Mouse (Mus musculus) kidney, postnatal 0 days (tissue): ENCODE data around the gene Nfe2l1. TPM values are rescaled to one million over a fixed set of nuclear protein-coding genes. Genes with fewer than 3 reads are reported as not detected.
"Not testable (repeated sequence)": the region's sequence is repeated elsewhere in the genome, so short reads cannot be mapped to it uniquely, and the experiment has no call there.

Experiments used
- ATAC-seq: fragments of 200-750 bp; cut with Nextera tagmentation; replicated peaks from 2 replicates; pipeline ENCODE4 v1.8.0; 2017; ENCODE audit warnings: low read depth, moderate number of reproducible peaks, moderate TSS enrichment, moderate library complexity; ENCODE audit not compliant: low FRiP score
- DNase-seq: peaks from one replicate; pipeline ENCODE4 v3.0.0-alpha.2; 2016; ENCODE audit warnings: low spot score
- H3K27ac ChIP-seq: fragments of 300-500 bp; sonication (generic); 2 replicates; pipeline ENCODE4 v1.5.1; 2014; ENCODE audit warnings: mild to moderate bottlenecking
- H3K27me3 ChIP-seq: fragments of 300-500 bp; sonication (generic); 2 replicates; pipeline ENCODE4 v1.6.1; 2014; ENCODE audit warnings: low read length, mixed read lengths; ENCODE audit not compliant: insufficient read depth
- H3K36me3 ChIP-seq: fragments of 300-500 bp; sonication (generic); 2 replicates; pipeline ENCODE4 v1.6.1; 2014; ENCODE audit warnings: low read length, mixed read lengths; ENCODE audit not compliant: insufficient read depth
- H3K4me1 ChIP-seq: fragments of 300-500 bp; sonication (generic); replicated peaks from 2 replicates; pipeline ENCODE4 v1.6.1; 2014; ENCODE audit warnings: antibody characterized with exemption, low read length, mixed read lengths; ENCODE audit not compliant: insufficient read depth
- H3K4me2 ChIP-seq: fragments of 300-500 bp; sonication (generic); 2 replicates; pipeline ENCODE4 v1.6.1; 2014; ENCODE audit warnings: mild to moderate bottlenecking, low read length, moderate library complexity, mixed read lengths
- H3K4me3 ChIP-seq: fragments of 300-500 bp; sonication (generic); replicated peaks from 2 replicates; pipeline ENCODE4 v1.5.1; 2014; ENCODE audit warnings: low read depth, low read length
- H3K9ac ChIP-seq: fragments of 300-500 bp; sonication (generic); 2 replicates; pipeline ENCODE4 v1.6.1; 2014; ENCODE audit warnings: low read depth, low read length
- H3K9me3 ChIP-seq: fragments of 300-500 bp; sonication (generic); replicated peaks from 2 replicates; pipeline ENCODE4 v1.6.1; 2016; ENCODE audit warnings: low read length, inconsistent platforms, mixed read lengths
- CTCF ChIP-seq: IDR thresholded peaks from 2 replicates; pipeline ENCODE4 v1.5.1; 2016; ENCODE audit warnings: antibody characterized with exemption, low read depth, mild to moderate bottlenecking, moderate library complexity
- WGBS: fragments of 180-500 bp; shearing (Covaris S2); extraction: QIAGEN DNeasy Blood & Tissue Kit; methylation state at CpG from one replicate; pipeline ENCODE4 v1.1.7; 2014; 5-methylcytosine and 5-hydroxymethylcytosine counted together
- polyA plus RNA-seq: library from polyadenylated mRNA; unstranded; fragments of >200 nt; fragmentation: Nextera tagmentation; extraction: Ambion mirVana; gene quantifications from 2 replicates; pipeline ENCODE4 v1.2.1, GENCODE M21; 2015

Gene Nfe2l1
- polyA plus RNA-seq, 1 experiment from 2014 or later: 77.3 TPM

- DNase-seq (no peak), ATAC-seq (no peak)
- H3K4me3 ChIP-seq: no peak overlapping the region
- peaks cover 12% of the 10 kb centered on the region for H3K4me1 ChIP-seq
- H3K27ac ChIP-seq: no peak overlapping the region
- H3K9me3 ChIP-seq: no peaks in the 10 kb centered on the region
- no peaks in the 10 kb centered on the region for H3K27me3 ChIP-seq
- WGBS: 4% methylated on average over 1 of the region's 1 CpGs
- H3K4me2 ChIP-seq: peak overlapping the region; percentile 54
- no peaks in the 10 kb centered on the region for H3K36me3 ChIP-seq
- TF ChIP-seq CTCF: no peak
- no peak overlapping the region for H3K9ac ChIP-seq
Measured at GRCm38 (mm10) chr11:96790681-96791080, 39.1 kb downstream of the Nfe2l1 start.

GRCm38 (mm10) chr11:96789990-96790389, 39.8 kb downstream of the Nfe2l1 start:
- ATAC-seq (no peak), DNase-seq (no peak)
- WGBS: 10% methylated on average over 5 of the region's 5 CpGs
- H3K36me3 ChIP-seq: no peaks in the 10 kb centered on the region
- TF ChIP-seq CTCF: peak; percentile 40
- no peaks in the 10 kb centered on the region for H3K27me3 ChIP-seq
- H3K9me3 ChIP-seq: no peaks in the 10 kb centered on the region
- H3K9ac ChIP-seq: peak overlapping the region; percentile 85
- peak overlapping the region; percentile 90; the same call in 1 of the 2 replicates for H3K27ac ChIP-seq
- H3K4me2 ChIP-seq: peak overlapping the region; percentile 54
- H3K4me1 ChIP-seq: peaks cover 12% of the 10 kb centered on the region
- peak overlapping the region; percentile 78 for H3K4me3 ChIP-seq

- 1% methylated on average over 93 of the region's 93 CpGs for WGBS
- no peaks in the 10 kb centered on the region for H3K36me3 ChIP-seq
- H3K4me1 ChIP-seq: peaks cover 12% of the 10 kb centered on the region
- peak within 1 kb of the TSS; percentile 54 for H3K4me2 ChIP-seq
- H3K9me3 ChIP-seq: no peaks in the 10 kb centered on the region
- peak within 1 kb of the TSS; percentile 85 for H3K9ac ChIP-seq
- H3K27me3 ChIP-seq: no peaks in the 10 kb centered on the region
- TF ChIP-seq CTCF: no peak
- ATAC-seq (peak; percentile 94), DNase-seq (peak; percentile 96)
- peak within 1 kb of the TSS; percentile 90 for H3K27ac ChIP-seq
- peak within 1 kb of the TSS; percentile 78 for H3K4me3 ChIP-seq
Measured at GRCm38 (mm10) chr11:96788871-96789795, 40.6 kb downstream of the Nfe2l1 start, which contains the start of gene Cbx1. Cbx1 (plus strand) TSS chr11:96789127.

GRCm38 (mm10) chr11:96786731-96787450, 42.9 kb downstream of the Nfe2l1 start:
- H3K36me3 ChIP-seq: no peaks in the 10 kb centered on the region
- ATAC-seq (no peak), DNase-seq (peak; percentile 64)
- no peaks in the 10 kb centered on the region for H3K27me3 ChIP-seq
- no peaks in the 10 kb centered on the region for H3K9me3 ChIP-seq
- H3K4me2 ChIP-seq: no peak overlapping the region
- H3K4me3 ChIP-seq: no peak overlapping the region
- no peak overlapping the region for H3K27ac ChIP-seq
- no peak overlapping the region for H3K9ac ChIP-seq
- peaks cover 12% of the 10 kb centered on the region for H3K4me1 ChIP-seq
- 29% methylated on average over 9 of the region's 9 CpGs for WGBS
- no peak for TF ChIP-seq CTCF

- H3K36me3 ChIP-seq, H3K4me3 ChIP-seq, H3K9me3 ChIP-seq, H3K9ac ChIP-seq, H3K27me3 ChIP-seq, H3K27ac ChIP-seq, H3K4me2 ChIP-seq, ATAC-seq, H3K4me1 ChIP-seq: not testable (repeated sequence)
- WGBS: 17% methylated on average over 7 of the region's 7 CpGs
- peak; percentile 78 for TF ChIP-seq CTCF
- peak; percentile 69 for DNase-seq
Measured at GRCm38 (mm10) chr11:96784847-96785246, 44.9 kb downstream of the Nfe2l1 start.

- H3K4me3 ChIP-seq: no peak overlapping the region
- H3K9me3 ChIP-seq: no peaks in the 10 kb centered on the region
- 69% methylated on average over 2 of the region's 2 CpGs for WGBS
- H3K9ac ChIP-seq: no peak overlapping the region
- H3K27me3 ChIP-seq: no peaks in the 10 kb centered on the region
- DNase-seq (no peak), ATAC-seq (no peak)
- H3K4me1 ChIP-seq: peaks cover 4% of the 10 kb centered on the region
- H3K36me3 ChIP-seq: no peaks in the 10 kb centered on the region
- peak; percentile 65 for TF ChIP-seq CTCF
- no peak overlapping the region for H3K27ac ChIP-seq
- H3K4me2 ChIP-seq: no peak overlapping the region
Measured at GRCm38 (mm10) chr11:96781425-96781824, 48.3 kb downstream of the Nfe2l1 start.
